Mouse (Mus musculus) cortical plate, adult 2 months (tissue): Measurements from ENCODE around the gene Hapln4.

ENCODE experiments used
- CTCF ChIP-seq: fragments of 200-500 bp; IDR thresholded peaks from 2 replicates; pipeline ENCODE4 v1.5.1; 2011; ENCODE audit warnings: mild to moderate bottlenecking, control low read depth, low read length; ENCODE audit not compliant: insufficient read depth; ENCODE audit errors: extremely low read depth
- POLR2A ChIP-seq: fragments of 200-500 bp; IDR thresholded peaks from 2 replicates; pipeline ENCODE4 v1.6.1; 2011; ENCODE audit warnings: mild to moderate bottlenecking, low read length, control low read depth; ENCODE audit not compliant: insufficient read depth; ENCODE audit errors: extremely low read depth

DNA sequence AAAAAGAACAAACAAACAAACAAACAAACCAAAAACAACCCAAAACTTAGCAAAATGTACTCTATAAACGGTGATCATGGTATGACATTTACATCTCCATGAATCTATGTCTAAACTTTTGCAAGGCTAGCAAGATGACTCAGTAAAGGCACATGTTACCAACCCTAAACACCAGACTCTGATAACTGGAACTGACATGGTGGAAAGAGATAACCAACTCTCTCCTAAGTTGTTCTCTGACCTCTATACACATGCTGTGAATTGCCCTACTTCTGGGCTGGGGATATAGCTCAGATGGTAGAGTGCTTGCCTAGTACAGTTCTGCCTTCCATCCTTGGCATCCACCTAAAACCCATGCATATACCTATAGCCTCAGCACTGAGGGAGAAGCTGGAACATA lies 45.3 kb upstream of the Hapln4 start:
- TF ChIP-seq POLR2A (no peak), CTCF (no peak)
